Mouse (Mus musculus) midbrain, embryonic 14.5 days (tissue): ENCODE measurements around the gene Prss12. TPM values are rescaled to one million over a fixed set of nuclear protein-coding genes. Genes with fewer than 3 reads are reported as not detected.

Experiments used
- ATAC-seq: fragments of 200-750 bp; cut with Nextera tagmentation; 2 replicates; pipeline ENCODE4 v1.8.0; 2017; ENCODE audit warnings: moderate number of reproducible peaks, moderate library complexity; ENCODE audit not compliant: low FRiP score, low TSS enrichment
- DNase-seq: peaks from one replicate; pipeline ENCODE4 v3.0.0-alpha.2; 2015
- H3K27ac ChIP-seq: fragments of 300-500 bp; sonication (generic); replicated peaks from 2 replicates; pipeline ENCODE4 v1.5.1; 2014; ENCODE audit warnings: mild to moderate bottlenecking, low read depth, low read length, moderate library complexity
- H3K27me3 ChIP-seq: fragments of 300-500 bp; sonication (generic); 2 replicates; pipeline ENCODE4 v1.6.1; 2014; ENCODE audit warnings: low read length, control low read depth, mixed read lengths; ENCODE audit not compliant: control insufficient read depth, insufficient read depth
- H3K36me3 ChIP-seq: fragments of 300-500 bp; sonication (generic); 2 replicates; pipeline ENCODE4 v1.6.1; 2014; ENCODE audit warnings: low read length, control low read depth; ENCODE audit not compliant: control insufficient read depth, insufficient read depth
- H3K4me1 ChIP-seq: fragments of 300-500 bp; sonication (generic); 2 replicates; pipeline ENCODE4 v1.6.1; 2014; ENCODE audit warnings: mild to moderate bottlenecking, antibody characterized with exemption, low read length, control low read depth; ENCODE audit not compliant: control insufficient read depth, insufficient read depth
- H3K4me2 ChIP-seq: fragments of 300-500 bp; sonication (generic); 2 replicates; pipeline ENCODE4 v1.6.1; 2014; ENCODE audit warnings: mild to moderate bottlenecking, low read length, moderate library complexity
- H3K4me3 ChIP-seq: fragments of 300-500 bp; sonication (generic); replicated peaks from 2 replicates; pipeline ENCODE4 v1.5.1; 2014; ENCODE audit warnings: low read depth, low read length
- H3K9ac ChIP-seq: fragments of 300-500 bp; sonication (generic); replicated peaks from 2 replicates; pipeline ENCODE4 v1.6.1; 2014; ENCODE audit warnings: mild to moderate bottlenecking, low read length, moderate library complexity
- H3K9me3 ChIP-seq: fragments of 300-500 bp; sonication (generic); 2 replicates; pipeline ENCODE4 v1.6.1; 2016; ENCODE audit warnings: low read length, control low read depth, mixed read lengths; ENCODE audit not compliant: control insufficient read depth
- WGBS: fragments of 180-500 bp; shearing (Covaris S2); extraction: QIAGEN DNeasy Blood & Tissue Kit; methylation state at CpG from one replicate; pipeline ENCODE4 v1.1.7; 2014; 5-methylcytosine and 5-hydroxymethylcytosine counted together
- polyA plus RNA-seq: library from polyadenylated mRNA; unstranded; fragments of >200 nt; fragmentation: Nextera tagmentation; extraction: Ambion mirVana; gene quantifications from 2 replicates; pipeline ENCODE4 v1.2.1, GENCODE M21; 2014

Gene Prss12
- polyA plus RNA-seq, 1 experiment from 2014 or later, result 9.1 TPM

DNA sequence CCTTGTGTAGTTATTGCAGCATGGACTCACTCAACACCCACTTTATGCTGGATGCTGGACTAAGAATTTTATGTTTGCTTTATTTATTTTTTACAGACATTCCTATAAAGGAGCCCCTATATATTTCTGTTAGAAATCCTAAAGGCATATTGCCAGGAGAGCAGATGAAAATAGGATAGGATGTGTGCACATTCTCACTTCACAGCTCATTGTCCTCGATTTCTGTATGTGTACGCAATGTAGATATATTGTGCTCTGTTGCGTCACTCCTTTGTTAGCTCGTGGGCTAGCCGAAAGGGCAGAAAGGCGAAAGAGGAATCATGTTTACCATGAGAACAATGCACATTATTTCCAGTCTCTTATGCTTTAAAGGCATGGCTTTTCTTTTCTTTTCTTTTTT is 3.4 kb downstream of the Prss12 start:
- no peaks in the 10 kb centered on the region for H3K9me3 ChIP-seq
- H3K4me2 ChIP-seq, result no peak overlapping the region
- 69% methylated on average over 6 of the region's 6 CpGs for whole genome bisulfite sequencing
- ATAC-seq (no peak), DNase-seq (no peak)
- H3K4me3 ChIP-seq, result no peak overlapping the region
- H3K27ac ChIP-seq, result no peak overlapping the region
- peaks cover 5% of the 10 kb centered on the region; the same call in 1 of the 2 replicates for H3K27me3 ChIP-seq
- peaks cover 7% of the 10 kb centered on the region for H3K4me1 ChIP-seq
- no peaks in the 10 kb centered on the region for H3K36me3 ChIP-seq
- H3K9ac ChIP-seq, result no peak overlapping the region

DNA sequence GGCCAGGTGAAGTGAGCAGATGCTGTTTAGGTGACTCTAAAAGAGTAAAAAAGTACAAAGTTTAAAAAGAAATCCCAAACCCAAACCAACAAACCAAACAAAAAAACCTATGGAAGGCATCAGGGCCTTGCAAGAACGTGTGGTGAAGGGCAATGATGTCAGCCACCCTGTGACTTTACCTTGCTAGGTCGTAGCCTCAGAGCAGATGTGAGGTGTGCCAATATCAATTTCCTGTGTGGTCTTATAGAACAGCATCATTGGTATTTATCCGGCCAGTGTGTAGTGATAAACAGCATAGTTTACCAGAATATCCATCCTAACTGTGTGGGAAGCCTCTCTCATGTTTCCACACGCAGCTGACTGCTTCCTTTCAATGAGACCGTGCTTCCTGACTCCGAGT is 6.2 kb downstream of the Prss12 start:
- Histone ChIP-seq H3K4me1 (peaks cover 3% of the 10 kb centered on the region; the same call in 1 of the 2 replicates), H3K9ac (no peak overlapping the region), H3K4me2 (no peak overlapping the region), H3K9me3 (no peaks in the 10 kb centered on the region), H3K27ac (no peak overlapping the region), H3K27me3 (no peaks in the 10 kb centered on the region), H3K36me3 (no peaks in the 10 kb centered on the region), H3K4me3 (no peak overlapping the region)
- no peak for ATAC-seq
- 79% methylated on average over 6 of the region's 6 CpGs for WGBS
- no peak for DNase-seq

DNA sequence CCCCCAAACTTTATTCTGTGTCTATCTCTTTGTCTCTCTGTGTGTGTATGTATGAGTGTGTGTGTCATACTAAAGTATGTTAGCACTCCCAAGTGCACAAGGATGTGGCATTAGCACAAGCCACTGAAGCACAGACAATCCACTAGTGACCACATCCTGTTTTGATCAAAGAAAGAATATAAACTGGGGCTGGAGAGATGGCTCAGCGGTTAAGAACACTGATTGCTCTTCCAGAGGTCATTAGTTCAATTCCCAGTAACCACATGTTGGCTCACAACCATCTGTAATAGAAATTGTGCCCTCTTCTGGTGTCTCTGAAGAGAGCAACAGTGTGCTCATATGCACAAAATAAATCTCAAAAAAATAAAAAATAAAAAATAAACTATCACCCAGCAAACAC is 12.8 kb downstream of the Prss12 start:
- no peak overlapping the region for H3K9ac ChIP-seq
- H3K4me1 ChIP-seq, result no peaks in the 10 kb centered on the region
- no peak overlapping the region for H3K4me2 ChIP-seq
- no peaks in the 10 kb centered on the region for H3K36me3 ChIP-seq
- no peak overlapping the region for H3K4me3 ChIP-seq
- H3K27ac ChIP-seq, result no peak overlapping the region
- ATAC-seq, result no peak
- no peak for DNase-seq
- no peaks in the 10 kb centered on the region for H3K9me3 ChIP-seq
- 69% methylated on average over 1 of the region's 1 CpGs for WGBS
- no peaks in the 10 kb centered on the region for H3K27me3 ChIP-seq

DNA sequence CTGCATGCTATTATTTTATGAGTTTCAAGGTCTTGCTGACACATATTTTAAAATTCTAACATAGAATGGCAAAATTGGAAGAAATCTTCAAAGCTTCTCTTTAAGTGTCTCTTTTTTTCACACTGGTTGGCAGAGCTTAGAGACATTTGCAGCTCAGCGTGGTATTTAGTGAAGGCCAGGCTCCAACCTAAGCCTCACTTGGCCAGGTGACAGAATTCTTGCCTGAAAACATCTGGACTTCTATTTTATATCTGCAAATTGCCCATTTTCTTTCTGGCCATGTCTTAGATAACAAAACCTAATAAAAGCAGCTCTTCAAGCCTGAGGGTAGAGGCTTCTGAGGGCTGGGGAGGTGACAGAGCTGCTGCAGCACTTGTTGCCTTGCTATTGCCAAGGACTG is 13.7 kb downstream of the Prss12 start:
- ATAC-seq (no peak), DNase-seq (no peak)
- H3K27ac ChIP-seq, result no peak overlapping the region
- no peak overlapping the region for H3K4me3 ChIP-seq
- no peaks in the 10 kb centered on the region for H3K36me3 ChIP-seq
- H3K27me3 ChIP-seq, result no peaks in the 10 kb centered on the region
- H3K9ac ChIP-seq, result no peak overlapping the region
- WGBS, result 68% methylated on average over 1 of the region's 1 CpGs
- H3K4me1 ChIP-seq, result no peaks in the 10 kb centered on the region
- no peaks in the 10 kb centered on the region for H3K9me3 ChIP-seq
- no peak overlapping the region for H3K4me2 ChIP-seq

DNA sequence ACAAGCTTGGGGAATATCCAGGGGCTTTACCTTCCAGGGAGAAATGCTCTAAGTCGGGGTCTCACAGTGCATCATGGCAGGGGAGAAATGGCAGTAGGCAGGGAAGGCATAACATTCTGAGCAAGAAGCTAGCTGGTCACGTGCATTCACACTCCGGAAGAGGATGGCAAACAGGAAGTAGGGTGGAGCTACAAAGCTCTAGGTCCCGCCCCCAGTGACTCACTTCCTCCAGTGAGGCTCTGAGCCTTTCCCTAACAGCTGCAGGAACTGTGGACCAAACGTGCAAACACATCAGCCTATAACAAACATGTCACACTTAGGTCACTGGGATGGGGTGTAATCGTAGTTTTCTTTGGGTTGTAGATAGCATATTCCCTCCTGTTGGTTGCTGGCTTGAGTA is 15.6 kb downstream of the Prss12 start:
- Histone ChIP-seq H3K4me3 (no peak overlapping the region), H3K9me3 (no peaks in the 10 kb centered on the region), H3K4me1 (no peaks in the 10 kb centered on the region), H3K9ac (no peak overlapping the region), H3K27me3 (no peaks in the 10 kb centered on the region), H3K36me3 (no peaks in the 10 kb centered on the region), H3K27ac (no peak overlapping the region), H3K4me2 (no peak overlapping the region)
- 91% methylated on average over 6 of the region's 6 CpGs for WGBS
- ATAC-seq (no peak), DNase-seq (no peak)

DNA sequence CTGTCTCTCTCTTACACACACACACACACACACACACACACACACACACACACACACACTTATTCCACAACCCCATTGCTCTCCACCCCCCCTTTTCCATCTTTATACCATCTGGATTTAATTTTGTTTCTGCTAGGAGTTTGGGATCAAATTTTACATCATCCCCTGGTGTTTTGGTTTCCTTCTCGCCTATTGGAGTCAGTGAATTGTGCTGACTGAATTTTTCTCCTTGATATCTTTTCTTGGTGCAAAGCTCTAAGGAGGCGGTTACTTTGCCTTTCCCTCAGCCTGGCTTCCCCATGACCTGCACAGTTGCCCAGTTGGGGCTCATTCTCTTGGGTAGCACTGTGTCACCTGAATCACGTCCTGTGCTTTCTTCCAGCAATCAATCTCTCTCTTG is 30.1 kb downstream of the Prss12 start:
- H3K9me3 ChIP-seq, result no peaks in the 10 kb centered on the region
- H3K27me3 ChIP-seq, result no peaks in the 10 kb centered on the region
- H3K27ac ChIP-seq, result no peak overlapping the region
- no peak overlapping the region for H3K4me2 ChIP-seq
- no peaks in the 10 kb centered on the region for H3K36me3 ChIP-seq
- H3K4me3 ChIP-seq, result no peak overlapping the region
- 82% methylated on average over 3 of the region's 3 CpGs for WGBS
- H3K4me1 ChIP-seq, result no peaks in the 10 kb centered on the region
- ATAC-seq (no peak), DNase-seq (no peak)
- no peak overlapping the region for H3K9ac ChIP-seq

DNA sequence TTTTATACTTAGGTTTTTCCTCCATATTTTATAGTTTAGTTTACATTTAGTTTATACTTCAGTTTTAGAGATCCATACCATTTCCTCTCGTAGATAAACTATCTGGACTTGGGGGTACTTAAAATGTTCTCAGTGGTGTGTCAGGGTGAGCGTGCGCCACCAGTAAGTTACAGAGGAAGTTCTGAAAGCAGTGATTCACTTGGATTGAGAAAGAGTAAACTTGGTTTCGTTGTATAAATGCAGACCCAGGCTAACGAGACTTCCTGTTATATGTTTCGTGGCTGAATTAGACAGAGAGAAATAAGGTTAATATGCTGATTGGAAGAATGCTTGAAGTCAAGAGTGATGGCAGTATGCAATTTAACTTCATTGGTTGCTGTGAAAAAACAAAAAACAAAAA is 34.6 kb downstream of the Prss12 start:
- Histone ChIP-seq H3K4me2 (no peak overlapping the region), H3K27me3 (no peaks in the 10 kb centered on the region), H3K9me3 (no peaks in the 10 kb centered on the region), H3K4me1 (no peaks in the 10 kb centered on the region), H3K9ac (no peak overlapping the region), H3K36me3 (no peaks in the 10 kb centered on the region), H3K27ac (no peak overlapping the region), H3K4me3 (no peak overlapping the region)
- 92% methylated on average over 6 of the region's 6 CpGs for WGBS
- ATAC-seq (no peak), DNase-seq (no peak)

DNA sequence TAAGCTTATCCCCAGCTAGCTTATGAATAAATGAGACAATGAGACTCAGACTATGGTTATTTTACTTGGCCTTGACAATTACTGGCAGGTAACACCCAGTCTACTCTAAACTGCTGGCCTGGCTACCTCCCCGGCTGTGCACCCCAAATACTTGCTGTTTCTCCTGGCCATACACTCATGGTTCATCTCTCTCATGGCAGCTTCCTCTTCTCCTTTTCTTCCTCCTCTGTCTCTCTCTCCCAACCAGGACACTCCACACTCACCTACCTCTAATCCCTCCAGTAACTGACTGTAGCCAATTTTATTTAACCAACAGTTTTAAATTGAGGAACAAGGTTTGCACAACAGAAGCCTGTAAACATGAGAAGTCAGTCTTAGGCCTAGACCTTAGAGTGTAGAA is 45.1 kb downstream of the Prss12 start:
- no peak for DNase-seq
- no peak for ATAC-seq
- H3K4me1 ChIP-seq, result no peaks in the 10 kb centered on the region
- H3K4me3 ChIP-seq, result no peak overlapping the region
- H3K36me3 ChIP-seq, result no peaks in the 10 kb centered on the region
- no peak overlapping the region for H3K27ac ChIP-seq
- H3K9me3 ChIP-seq, result no peaks in the 10 kb centered on the region
- no peaks in the 10 kb centered on the region for H3K27me3 ChIP-seq
- no peak overlapping the region for H3K9ac ChIP-seq
- H3K4me2 ChIP-seq, result no peak overlapping the region
- whole genome bisulfite sequencing, result 97% methylated on average over 1 of the region's 1 CpGs

DNA sequence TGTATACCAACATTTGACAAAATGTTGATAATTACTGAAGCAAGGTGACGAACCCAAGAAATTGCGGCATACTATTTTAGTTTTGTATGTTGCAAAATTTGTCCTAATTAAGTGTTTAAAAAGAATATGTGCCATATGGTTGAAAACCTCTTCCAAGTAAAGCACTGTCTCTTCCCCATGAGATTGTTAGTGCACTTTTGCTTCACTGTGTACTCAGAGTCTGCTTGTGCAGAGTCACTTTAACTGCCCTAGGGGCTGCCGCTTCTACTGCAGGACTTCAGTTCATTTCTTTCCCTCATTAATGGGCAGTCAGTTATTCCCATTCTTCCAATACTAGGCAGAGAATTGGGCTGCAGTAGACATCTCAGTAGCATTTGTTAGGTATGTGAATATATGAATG is 46.5 kb downstream of the Prss12 start:
- Histone ChIP-seq H3K9ac (no peak overlapping the region), H3K27ac (no peak overlapping the region), H3K4me2 (no peak overlapping the region), H3K4me3 (no peak overlapping the region), H3K36me3 (no peaks in the 10 kb centered on the region), H3K27me3 (no peaks in the 10 kb centered on the region), H3K9me3 (no peaks in the 10 kb centered on the region), H3K4me1 (no peaks in the 10 kb centered on the region)
- ATAC-seq (no peak), DNase-seq (no peak)
- 96% methylated on average over 3 of the region's 3 CpGs for WGBS
